Mouse (Mus musculus): ENCODE measurements at regions not wholly inside any gene's neighbourhood (a gene's known extent, or its start where the extent isn't known, plus 50 kb on each side); places are given as distances from the start of the nearest gene placed in this dataset.

DNA sequence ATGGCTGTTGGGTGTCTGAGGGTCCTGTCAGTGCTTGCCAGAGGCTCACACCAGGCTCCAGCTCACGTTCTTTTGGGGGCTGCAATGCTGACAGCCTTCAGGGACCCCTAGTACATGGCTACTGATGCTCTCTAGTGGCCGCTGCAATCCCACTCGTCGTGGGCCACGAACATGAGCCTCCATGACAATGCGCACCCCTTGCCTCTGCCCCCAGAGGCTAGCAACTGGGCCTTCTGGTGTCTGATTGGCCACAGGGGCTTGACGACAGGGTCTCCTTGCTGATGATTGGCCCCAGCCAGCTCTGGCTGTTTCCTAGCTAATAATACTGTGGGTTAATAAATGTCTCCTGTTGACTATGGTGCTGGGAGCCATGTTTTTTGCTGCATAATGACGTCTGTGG lies 61.1 kb downstream of the Rtl1 start:
- H3K27ac ChIP-seq, result peak overlapping the region; percentile 80; the same call in 1 of the 2 replicates
- peaks cover 23% of the 10 kb centered on the region for H3K4me1 ChIP-seq
- 77% methylated on average over 8 of the region's 8 CpGs for WGBS
- peaks cover 13% of the 10 kb centered on the region for H3K27me3 ChIP-seq (ENCODE audit: poor library complexity, severe bottlenecking)
- no peak for DNase-seq (ENCODE audit: extremely low spot score, low spot score)
- H3K9me3 ChIP-seq, result peaks cover 74% of the 10 kb centered on the region
- 0 out of 2 replicates have a peak overlapping the region, but pooled peaks have one; percentile 57 for H3K4me3 ChIP-seq
- peaks cover 33% of the 10 kb centered on the region for H3K36me3 ChIP-seq (replicated peaks)

DNA sequence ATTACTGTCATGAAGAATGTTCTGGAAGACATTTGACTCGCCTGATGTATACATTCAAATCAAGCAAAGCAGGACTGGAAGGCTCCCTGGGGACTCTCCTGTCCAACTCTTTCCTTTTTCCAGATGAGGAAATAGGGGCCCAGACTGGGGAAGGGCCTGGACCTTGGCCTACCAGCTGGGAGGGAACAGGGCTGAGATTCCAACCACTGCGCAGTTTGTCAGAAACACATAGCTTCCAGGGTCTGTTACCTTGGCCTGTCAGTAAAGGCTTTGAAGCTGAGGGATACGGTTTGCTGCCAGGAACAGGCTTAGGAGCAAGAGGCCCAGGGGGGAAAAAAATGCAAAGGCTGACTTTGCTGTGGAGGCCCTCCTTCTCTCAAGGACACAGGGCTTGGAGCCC lies 61.5 kb downstream of the Rtl1 start:
- H3K27ac ChIP-seq, result no peak overlapping the region
- DNase-seq (ENCODE audit: extremely low spot score, low spot score), result no peak
- no peak overlapping the region for H3K4me3 ChIP-seq
- peaks cover 72% of the 10 kb centered on the region for H3K9me3 ChIP-seq
- H3K4me1 ChIP-seq, result peaks cover 23% of the 10 kb centered on the region
- WGBS, result 92% methylated on average over 3 of the region's 3 CpGs
- peaks cover 31% of the 10 kb centered on the region for H3K36me3 ChIP-seq (replicated peaks)
- peaks cover 13% of the 10 kb centered on the region for H3K27me3 ChIP-seq (ENCODE audit: poor library complexity, severe bottlenecking)

- H3K9me3 ChIP-seq, result peaks cover 51% of the 10 kb centered on the region
- H3K4me1 ChIP-seq, result peaks cover 38% of the 10 kb centered on the region
- no peak overlapping the region for H3K4me3 ChIP-seq
- DNase-seq (ENCODE audit: extremely low spot score, low spot score), result no peak
- H3K36me3 ChIP-seq (replicated peaks), result peaks cover 17% of the 10 kb centered on the region
- peaks cover 29% of the 10 kb centered on the region for H3K27me3 ChIP-seq (ENCODE audit: poor library complexity, severe bottlenecking)
- H3K27ac ChIP-seq, result no peak overlapping the region
- WGBS, result 86% methylated on average over 3 of the region's 3 CpGs
Observed at GRCm38 (mm10) chr12:109536536-109536935, 63.6 kb downstream of the Rtl1 start.

- no peak overlapping the region for H3K4me3 ChIP-seq
- H3K36me3 ChIP-seq (replicated peaks), result peaks cover 6% of the 10 kb centered on the region
- peak overlapping the region; percentile 54 for H3K27ac ChIP-seq
- no peak for DNase-seq (ENCODE audit: extremely low spot score, low spot score)
- WGBS, result 73% methylated on average over 8 of the region's 8 CpGs
- H3K9me3 ChIP-seq, result peaks cover 47% of the 10 kb centered on the region
- H3K27me3 ChIP-seq (ENCODE audit: poor library complexity, severe bottlenecking), result peaks cover 18% of the 10 kb centered on the region
- peaks cover 65% of the 10 kb centered on the region for H3K4me1 ChIP-seq
Observed at GRCm38 (mm10) chr12:109532392-109532791, 67.7 kb downstream of the Rtl1 start.

GRCm38 (mm10) chr12:109531347-109532023 lies 68.6 kb downstream of the Rtl1 start:
- Histone ChIP-seq H3K36me3 (replicated peaks) (peaks cover 8% of the 10 kb centered on the region), H3K27me3 (ENCODE audit: poor library complexity, severe bottlenecking) (peaks cover 21% of the 10 kb centered on the region), H3K4me1 (peaks cover 66% of the 10 kb centered on the region), H3K9me3 (peaks cover 49% of the 10 kb centered on the region), H3K4me3 (no peak overlapping the region), H3K27ac (peak overlapping the region; percentile 54)
- DNase-seq (ENCODE audit: extremely low spot score, low spot score), result no peak
- 89% methylated on average over 8 of the region's 8 CpGs for WGBS

DNA sequence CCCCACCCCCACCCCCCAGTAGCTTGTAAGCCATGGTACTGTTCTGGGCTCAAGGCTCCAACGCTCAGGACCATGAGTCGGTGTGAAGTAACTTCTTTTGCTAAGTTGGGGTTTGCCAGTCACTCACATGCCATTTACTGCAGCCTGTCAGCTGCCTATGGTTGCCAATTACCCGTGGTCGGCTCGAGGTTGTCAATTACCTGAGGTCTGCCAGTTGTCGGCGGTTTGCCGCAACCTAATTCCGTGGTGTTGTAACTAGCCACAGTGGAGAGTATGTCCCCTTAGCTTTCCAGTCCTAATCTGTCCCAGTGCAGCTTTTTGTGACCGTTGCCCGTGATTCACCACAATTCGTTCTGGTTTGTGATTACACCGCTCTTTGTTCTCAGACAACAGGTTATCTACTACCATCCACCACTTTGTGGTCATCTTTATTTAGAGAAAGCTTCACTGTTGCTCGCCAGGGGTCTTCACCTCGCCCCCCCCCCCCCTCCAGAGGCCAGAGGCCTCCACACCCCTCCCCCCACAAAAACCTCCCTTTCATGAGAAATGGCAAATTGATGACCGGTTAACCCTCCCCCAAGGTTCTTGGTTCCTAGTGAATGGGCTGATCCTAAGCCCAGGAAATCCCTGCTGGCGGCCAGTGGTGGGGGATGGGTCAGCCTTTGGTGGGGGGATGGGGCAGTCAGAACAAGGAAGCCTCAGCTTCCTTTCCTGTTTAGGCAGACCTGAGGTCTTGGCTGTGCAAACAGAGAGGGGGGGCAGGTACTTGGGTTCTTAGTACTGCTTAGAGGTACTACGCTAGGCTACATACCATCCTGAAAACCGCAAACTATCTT lies 69.7 kb downstream of the Rtl1 start:
- Histone ChIP-seq H3K4me1 (peaks cover 73% of the 10 kb centered on the region), H3K36me3 (replicated peaks) (peaks cover 10% of the 10 kb centered on the region), H3K27me3 (ENCODE audit: poor library complexity, severe bottlenecking) (peaks cover 22% of the 10 kb centered on the region), H3K27ac (peak overlapping the region; percentile 54), H3K4me3 (peak overlapping the region; percentile 6; the same call in 1 of the 2 replicates), H3K9me3 (peaks cover 55% of the 10 kb centered on the region)
- WGBS, result 52% methylated on average over 18 of the region's 19 CpGs
- no peak for DNase-seq (ENCODE audit: extremely low spot score, low spot score)

- Histone ChIP-seq H3K4me1 (peaks cover 70% of the 10 kb centered on the region), H3K9me3 (peaks cover 55% of the 10 kb centered on the region), H3K27ac (0 out of 2 replicates have a peak overlapping the region, but pooled peaks have one; percentile 54), H3K36me3 (replicated peaks) (peaks cover 10% of the 10 kb centered on the region), H3K27me3 (ENCODE audit: poor library complexity, severe bottlenecking) (peaks cover 22% of the 10 kb centered on the region), H3K4me3 (no peak overlapping the region)
- 39% methylated on average over 6 of the region's 6 CpGs for WGBS
- DNase-seq (ENCODE audit: extremely low spot score, low spot score), result no peak
Observed at GRCm38 (mm10) chr12:109529501-109529900, 70.6 kb downstream of the Rtl1 start.

DNA sequence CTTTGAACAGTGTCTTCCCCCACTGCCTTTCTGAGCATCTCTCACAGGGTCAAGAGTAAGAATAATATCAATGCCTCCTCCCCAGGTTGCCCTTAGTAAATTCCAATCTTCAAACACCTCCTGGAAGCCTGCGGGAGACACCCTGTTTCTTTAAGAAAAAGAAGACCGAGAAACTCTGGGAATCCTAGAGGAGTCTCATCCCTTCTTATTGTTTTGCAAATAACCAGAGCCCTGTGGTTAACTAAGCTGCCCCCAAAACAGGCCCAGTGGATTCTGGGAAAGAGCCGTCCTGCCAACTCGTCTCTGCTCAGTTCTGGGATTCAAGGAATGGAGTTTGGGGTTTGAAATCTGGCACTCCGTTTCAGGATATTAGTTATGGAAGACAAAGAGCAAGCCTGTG lies 71.2 kb downstream of the Rtl1 start:
- Histone ChIP-seq H3K36me3 (replicated peaks) (peaks cover 10% of the 10 kb centered on the region), H3K9me3 (peaks cover 55% of the 10 kb centered on the region), H3K4me1 (peaks cover 76% of the 10 kb centered on the region), H3K4me3 (peak overlapping the region; percentile 44; the same call in 1 of the 2 replicates), H3K27ac (no peak overlapping the region), H3K27me3 (ENCODE audit: poor library complexity, severe bottlenecking) (peaks cover 22% of the 10 kb centered on the region)
- WGBS, result 52% methylated on average over 5 of the region's 5 CpGs
- DNase-seq (ENCODE audit: extremely low spot score, low spot score), result no peak

- Histone ChIP-seq H3K4me3 (peak overlapping the region; percentile 44), H3K27ac (peak overlapping the region; percentile 79), H3K4me1 (peaks cover 80% of the 10 kb centered on the region), H3K9me3 (peaks cover 55% of the 10 kb centered on the region), H3K36me3 (replicated peaks) (peaks cover 10% of the 10 kb centered on the region), H3K27me3 (ENCODE audit: poor library complexity, severe bottlenecking) (peaks cover 19% of the 10 kb centered on the region)
- 61% methylated on average over 27 of the region's 27 CpGs for WGBS
- no peak for DNase-seq (ENCODE audit: extremely low spot score, low spot score)
Observed at GRCm38 (mm10) chr12:109528263-109528545, 71.9 kb downstream of the Rtl1 start.

DNA sequence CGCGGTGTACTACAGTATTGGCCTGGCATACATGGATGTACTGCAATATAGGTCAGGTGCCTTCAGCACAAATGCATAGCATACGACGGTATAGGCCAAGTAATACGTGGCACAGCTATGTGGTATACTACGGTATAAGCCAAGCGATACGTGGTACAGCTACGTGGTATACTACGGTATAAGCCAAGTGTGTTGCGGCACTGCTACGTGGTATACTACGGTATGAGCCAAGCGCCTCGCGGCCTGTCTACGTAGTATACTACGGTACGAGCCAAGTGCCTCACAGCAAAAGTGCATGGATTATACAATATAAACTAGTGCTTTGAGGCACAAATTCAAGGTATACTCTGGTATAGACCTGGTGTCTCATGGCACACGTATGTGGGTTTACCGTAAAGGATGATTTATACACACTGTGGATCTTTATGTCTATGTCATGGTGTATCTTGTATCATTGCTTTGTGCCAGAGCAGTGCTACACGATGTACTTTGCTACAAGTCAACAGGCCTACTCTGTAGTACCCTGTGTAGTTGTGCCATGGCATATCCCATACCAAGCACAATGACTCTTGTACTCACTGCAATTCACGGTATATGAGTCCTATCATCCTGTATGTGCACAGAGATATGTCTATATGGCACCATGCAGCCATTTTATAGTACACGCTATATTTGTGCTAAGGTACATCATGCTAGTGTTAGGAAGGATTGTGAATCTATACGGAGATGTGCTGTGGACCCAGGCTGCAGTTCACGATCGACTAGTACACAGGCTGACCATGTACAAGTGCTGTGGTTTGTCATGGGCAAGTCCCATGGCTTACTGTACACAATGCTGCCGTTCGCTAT lies 72.5 kb downstream of the Rtl1 start:
- Histone ChIP-seq H3K36me3 (replicated peaks) (peaks cover 10% of the 10 kb centered on the region), H3K9me3 (peaks cover 55% of the 10 kb centered on the region), H3K4me3 (peak overlapping the region; percentile 44), H3K4me1 (peaks cover 80% of the 10 kb centered on the region), H3K27ac (peak overlapping the region; percentile 79), H3K27me3 (ENCODE audit: poor library complexity, severe bottlenecking) (peaks cover 16% of the 10 kb centered on the region)
- no peak for DNase-seq (ENCODE audit: extremely low spot score, low spot score)
- WGBS, result 50% methylated on average over 29 of the region's 29 CpGs

DNA sequence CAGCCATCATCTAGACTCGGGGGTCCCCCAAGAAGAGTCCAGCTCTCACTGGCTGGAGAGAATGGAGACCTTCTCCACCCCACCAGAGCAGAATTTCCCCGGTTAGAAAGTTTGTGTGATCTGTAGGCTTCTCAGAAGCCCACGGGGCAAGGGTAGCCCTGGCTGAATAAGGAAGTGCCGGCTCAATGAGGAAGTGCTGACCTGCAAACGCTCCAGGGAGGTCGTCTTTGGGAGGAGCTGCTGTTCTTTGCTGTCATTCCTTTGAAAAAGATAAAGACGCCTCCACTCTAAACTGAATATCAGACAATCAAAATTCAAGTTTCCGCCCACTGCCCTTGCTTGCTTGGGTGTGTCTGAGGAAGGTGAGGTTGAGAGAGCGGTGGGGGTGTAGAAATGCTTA lies 73.0 kb downstream of the Dlk1 start:
- Histone ChIP-seq H3K27me3 (ENCODE audit: poor library complexity, severe bottlenecking) (peaks cover 8% of the 10 kb centered on the region), H3K27ac (no peak overlapping the region), H3K4me3 (no peak overlapping the region), H3K4me1 (peaks cover 80% of the 10 kb centered on the region), H3K36me3 (replicated peaks) (peaks cover 10% of the 10 kb centered on the region), H3K9me3 (peaks cover 49% of the 10 kb centered on the region)
- DNase-seq (ENCODE audit: extremely low spot score, low spot score), result no peak
- WGBS, result 60% methylated on average over 9 of the region's 9 CpGs

- Histone ChIP-seq H3K4me1 (peaks cover 90% of the 10 kb centered on the region), H3K27me3 (ENCODE audit: poor library complexity, severe bottlenecking) (peaks cover 11% of the 10 kb centered on the region; the same call in 1 of the 2 replicates), H3K4me3 (no peak overlapping the region), H3K27ac (peak overlapping the region; percentile 65), H3K9me3 (peaks cover 6% of the 10 kb centered on the region), H3K36me3 (replicated peaks) (no peaks in the 10 kb centered on the region)
- WGBS, result 77% methylated on average over 5 of the region's 5 CpGs
- DNase-seq (ENCODE audit: extremely low spot score, low spot score), result no peak
Observed at GRCm38 (mm10) chr12:109521199-109521780, 68.7 kb downstream of the Dlk1 start.

Measured in forebrain, embryonic 10.5 days (tissue).